Mouse (Mus musculus): ENCODE data around the gene Tbl1xr1. TPM values are rescaled to one million over a fixed set of nuclear protein-coding genes. Genes with fewer than 3 reads are reported as not detected.

The Tbl1xr1 gene
- 10 to 100 TPM; 67.1 to 69.4 TPM for total RNA-seq (2021)
- long read RNA-seq, experiment 1, full-length matches to known transcripts, result 9 of 19 reads
- long read RNA-seq, experiment 1, partial matches to known transcripts, result 1 of 19 reads
- long read RNA-seq, experiment 1, other reads (novel, unspliced or antisense), result 9 of 19 reads
- long read RNA-seq, experiment 2, full-length matches to known transcripts, result 11 of 20 reads
- long read RNA-seq, experiment 2, partial matches to known transcripts, result 2 of 20 reads
- long read RNA-seq, experiment 2, other reads (novel, unspliced or antisense), result 7 of 20 reads

DNA sequence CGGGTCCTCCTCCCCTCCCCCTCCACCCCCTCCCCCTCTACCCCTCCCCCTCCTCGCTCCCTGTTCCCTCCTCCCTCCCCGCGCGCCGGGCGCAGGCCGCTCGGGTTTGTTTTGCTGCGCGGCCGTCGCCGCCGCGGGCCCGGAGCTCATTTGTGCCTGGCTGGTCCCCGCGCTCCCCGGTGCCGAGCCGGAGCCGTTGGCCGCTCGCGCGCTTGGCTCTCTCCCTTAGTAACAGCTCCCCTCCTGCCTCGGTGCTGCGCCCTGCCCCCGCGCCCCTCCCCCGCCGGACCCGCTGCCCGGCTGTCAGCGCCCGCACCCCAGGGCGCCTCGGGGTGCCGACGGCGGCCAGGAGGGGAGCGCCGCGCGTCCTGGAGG is at the start of gene Tbl1xr1:
Tbl1xr1 (plus strand) TSS at position 92 of the 375 bp plus-strand sequence.
- peak; percentile 93 to 95 for DNase-seq (ENCODE audit: low spot score in 2 of 2)

DNA sequence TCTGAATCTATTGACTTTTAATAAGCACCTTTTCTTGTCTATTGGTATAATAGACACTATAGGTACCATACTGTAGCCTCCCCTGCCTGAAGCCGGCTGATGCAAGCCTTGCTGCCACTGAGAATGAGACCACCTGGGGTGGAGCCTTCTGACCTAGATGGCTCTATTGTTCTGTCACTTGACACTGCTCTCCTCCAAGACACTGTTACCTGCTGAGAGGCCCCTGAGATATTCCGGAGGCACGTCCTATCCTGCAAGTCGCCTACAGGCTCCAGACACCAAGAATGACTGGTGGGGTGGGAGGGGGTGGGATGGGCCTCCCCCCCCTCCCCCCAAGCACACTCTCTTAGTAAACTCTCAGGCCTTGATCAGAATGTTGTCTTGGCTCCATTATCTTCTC is 38.4 kb upstream of the Tbl1xr1 start:
- DNase-seq (ENCODE audit: low spot score in 2 of 2), result no peak

DNA sequence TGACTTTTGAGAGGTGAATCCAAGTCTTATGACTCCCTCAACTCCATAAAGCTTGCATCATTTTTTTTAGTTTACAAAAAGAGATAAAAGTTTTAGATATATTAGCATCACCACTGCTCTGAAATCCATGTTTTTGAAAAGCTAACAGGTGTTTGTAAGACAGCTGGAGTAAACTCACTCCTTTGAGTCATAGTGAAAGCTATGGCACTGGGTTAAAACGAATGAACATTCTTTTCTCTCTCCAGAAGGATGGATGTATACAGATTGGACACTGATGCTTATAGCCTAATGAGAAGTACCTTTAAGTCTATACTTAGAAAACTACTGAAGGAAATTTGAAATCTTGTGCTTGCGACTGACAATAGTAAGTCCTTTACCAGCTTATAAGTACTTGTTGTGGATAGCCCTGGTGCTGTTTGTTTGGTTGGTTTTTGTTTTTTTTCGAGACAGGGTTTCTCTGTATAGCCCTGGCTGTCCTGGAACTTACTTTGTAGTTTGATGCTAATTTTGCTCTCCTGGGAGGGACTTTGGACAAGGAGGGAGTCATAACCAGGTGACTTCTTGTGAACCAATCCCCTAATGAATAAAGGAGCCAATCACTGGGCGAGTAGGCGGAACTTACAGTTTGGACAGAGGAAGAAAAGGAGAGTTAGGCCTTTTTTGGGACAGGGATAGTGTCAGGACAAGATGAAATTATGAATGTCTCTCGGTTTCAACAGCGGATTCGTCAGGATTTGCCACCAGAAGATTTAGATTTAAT is 37.2 kb upstream of the Tbl1xr1 start:
- DNase-seq (ENCODE audit: low spot score in 2 of 2), result no peak

DNA sequence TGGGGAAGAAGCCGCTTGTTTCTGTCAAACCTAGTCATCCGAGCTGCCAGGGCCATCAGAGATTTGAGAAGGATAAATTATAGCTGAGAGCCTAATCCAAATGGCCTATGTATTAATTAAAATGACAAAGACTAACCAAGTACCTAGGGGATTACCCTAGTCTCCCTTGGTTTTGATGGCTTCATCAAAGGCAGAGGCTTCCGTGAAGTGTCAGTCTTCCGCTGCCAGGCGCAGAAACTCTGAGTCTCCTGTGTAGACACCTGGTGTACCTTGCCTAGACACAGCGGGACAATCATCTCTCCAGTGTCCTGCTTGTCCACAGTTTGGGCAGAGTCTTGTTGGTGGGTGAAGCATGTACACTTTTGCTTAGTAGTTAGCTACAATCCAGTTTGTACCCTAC is 35.8 kb upstream of the Tbl1xr1 start:
- DNase-seq (ENCODE audit: low spot score in 2 of 2), result no peak

DNA sequence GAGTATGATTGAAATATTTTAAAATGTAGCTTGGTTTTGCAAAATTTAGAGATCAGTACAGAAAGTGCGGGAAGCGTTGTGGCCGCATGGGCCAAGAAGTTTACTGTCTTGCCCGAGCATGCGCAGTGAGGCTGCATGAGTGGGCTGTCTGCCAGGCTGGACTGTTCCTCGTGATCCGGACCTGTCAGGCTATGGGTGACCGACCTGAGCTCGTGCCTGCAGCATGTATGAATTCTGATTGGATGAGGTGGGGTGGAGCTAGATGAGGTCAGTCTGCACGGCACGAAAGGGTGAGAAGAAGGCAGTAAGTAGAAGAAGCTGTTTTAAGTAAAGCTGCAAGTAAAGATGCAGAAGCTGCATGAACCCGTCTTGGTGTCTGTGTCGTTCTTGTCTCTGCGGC is 29.2 kb upstream of the Tbl1xr1 start:
- DNase-seq (ENCODE audit: low spot score in 2 of 2), result no peak

DNA sequence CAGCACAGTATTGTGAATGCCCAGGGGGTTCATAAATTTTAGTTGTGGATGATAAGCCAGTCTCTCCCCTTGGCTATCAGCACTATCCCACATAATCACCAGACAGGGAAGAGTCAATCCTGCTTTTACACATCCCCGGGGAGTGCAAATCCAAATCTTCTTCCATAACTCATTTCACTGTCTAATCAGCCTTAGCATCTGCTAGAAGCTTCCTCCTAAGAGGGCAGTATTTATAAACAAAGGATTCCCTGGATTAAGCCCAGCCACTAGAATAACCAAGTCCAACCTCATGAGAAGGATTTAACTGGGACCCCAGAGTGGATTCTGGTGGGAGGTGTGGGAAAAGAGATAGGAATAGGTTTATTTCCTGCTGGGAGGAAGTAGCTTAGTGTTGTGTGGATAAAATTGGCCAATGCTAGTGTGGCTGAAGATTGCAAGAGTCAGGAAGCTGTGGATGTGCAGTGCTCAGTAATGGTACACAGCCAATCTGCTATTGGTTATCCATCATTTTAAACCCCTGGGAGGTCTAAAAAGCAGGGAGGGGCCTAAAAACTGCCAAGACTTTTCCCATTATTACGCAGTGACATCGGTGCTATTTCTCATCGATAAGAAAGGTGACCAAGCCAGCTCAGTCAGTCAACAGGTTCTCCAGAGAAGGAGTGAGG is 19.7 kb upstream of the Tbl1xr1 start:
- no peak for DNase-seq (ENCODE audit: low spot score in 2 of 2)

DNA sequence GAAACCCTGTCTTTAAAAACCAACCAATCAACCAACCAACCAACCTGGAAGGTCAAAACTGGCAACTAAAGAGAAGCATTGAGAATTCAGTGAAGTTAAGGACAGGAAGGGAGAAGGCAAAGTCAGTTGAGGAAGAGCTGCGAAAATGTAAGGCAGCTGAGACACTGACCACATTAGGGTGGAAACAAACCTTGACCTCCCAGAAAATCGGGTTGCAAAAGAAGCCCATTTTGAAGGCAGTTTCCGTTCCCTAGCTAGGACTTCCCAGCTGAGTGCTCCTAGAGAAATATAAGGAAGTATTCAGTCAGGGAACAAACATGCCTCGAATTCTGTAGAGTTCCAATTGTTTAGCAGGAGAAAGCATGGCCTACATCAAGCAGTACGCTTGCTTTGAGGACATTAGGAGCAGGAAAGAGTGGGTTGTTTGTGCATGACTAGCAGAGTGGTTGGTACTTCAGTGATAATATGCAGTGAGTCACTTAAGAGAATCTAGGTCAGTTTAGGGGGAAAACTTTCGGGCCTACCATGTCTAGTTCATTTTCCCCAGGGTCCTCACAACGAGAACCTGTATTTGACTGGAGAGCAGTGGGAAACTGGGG is 18.1 kb upstream of the Tbl1xr1 start:
- no peak for DNase-seq (ENCODE audit: low spot score in 2 of 2)

DNA sequence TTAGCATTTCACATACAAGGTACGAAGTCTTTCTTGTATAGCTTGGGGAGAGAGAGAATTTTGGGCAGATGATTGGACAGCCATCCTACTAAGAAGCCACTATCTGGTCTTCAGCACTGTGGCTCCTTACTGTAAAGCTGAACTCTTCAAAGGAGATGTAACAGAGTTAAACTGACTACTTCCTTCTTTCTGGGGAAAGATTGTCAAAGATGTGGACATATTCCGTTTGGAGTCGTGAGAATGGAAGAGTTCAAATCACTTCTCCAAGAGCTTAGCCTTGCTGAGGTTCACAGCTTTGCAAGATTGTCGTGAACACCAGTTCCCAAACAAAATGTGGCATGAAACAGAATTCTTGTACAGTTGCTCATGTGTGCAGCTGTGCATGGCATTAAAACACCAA is 15.3 kb upstream of the Tbl1xr1 start:
- DNase-seq (ENCODE audit: low spot score in 2 of 2), result no peak

DNA sequence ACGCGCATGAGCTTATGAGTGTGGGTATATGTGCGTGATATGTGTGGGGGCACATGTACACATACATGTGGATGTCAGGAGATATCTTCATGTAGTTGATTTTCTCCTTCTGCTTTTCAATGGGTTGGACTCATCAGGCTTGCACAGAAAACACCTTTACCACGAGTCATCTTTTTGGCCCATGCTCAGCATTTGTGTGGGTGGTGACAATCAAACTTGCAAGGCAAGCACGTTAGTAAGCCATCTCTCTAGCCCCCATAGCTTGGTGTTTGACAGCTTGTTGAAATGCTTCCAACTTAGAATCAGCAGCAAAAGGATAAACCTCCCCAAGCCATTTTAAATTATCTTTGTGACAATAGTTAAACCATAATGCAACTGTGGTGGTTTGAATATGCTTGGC is 7.8 kb upstream of the Tbl1xr1 start:
- no peak for DNase-seq (ENCODE audit: low spot score in 2 of 2)

DNA sequence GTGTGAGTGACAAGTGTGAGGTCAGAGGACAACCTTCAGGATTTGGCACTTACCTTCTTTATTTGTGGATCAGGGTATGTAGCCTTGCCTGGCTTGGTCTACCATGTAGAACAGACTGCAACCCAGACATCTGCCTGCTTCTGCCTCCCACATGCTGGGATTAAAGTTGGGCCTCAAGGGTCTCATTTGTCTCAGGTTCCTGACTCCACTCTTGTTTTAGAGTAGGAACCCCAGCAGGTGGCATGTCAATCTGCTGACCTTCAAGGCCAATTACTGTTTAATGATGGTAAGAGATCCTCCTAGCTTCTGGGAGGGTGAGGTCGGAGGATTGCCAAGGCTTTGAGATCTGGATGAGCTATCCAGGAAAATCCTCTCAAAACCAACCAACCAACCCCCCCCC is 2.5 kb upstream of the Tbl1xr1 start:
- no peak for DNase-seq (ENCODE audit: low spot score in 2 of 2)

DNA sequence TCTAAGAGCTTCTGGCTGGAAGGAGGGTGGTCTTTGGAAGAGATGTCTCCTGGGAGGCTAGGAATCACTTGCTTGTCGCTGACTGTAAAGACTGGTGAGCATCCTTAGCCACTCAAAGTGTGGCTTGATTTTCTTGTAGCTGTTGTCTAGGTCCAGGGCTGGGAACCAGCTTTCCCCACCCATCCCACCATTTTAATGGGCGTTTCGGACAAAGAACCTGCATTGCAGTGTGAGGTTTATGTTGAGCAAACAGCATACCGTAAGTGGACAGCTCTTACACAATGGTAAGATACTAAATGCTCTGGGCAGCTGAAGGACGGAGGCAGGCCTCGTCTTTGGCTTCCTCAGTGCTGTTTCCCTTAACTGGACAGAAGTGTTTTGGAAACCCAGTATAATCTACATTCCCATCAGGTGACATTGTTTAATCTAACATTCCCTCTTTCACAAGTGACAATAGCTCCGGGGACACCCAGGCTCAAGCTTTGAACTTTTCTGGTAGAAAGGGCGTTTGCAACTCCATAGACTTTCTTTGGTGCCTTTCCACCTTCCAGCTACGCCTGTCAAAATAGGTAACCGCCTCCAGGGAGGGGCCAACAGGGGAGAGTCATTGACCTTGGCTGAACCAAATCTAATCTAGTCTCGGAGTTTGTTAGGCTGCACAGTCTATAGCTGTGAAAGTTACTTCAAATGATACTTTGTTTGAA is 1.7 kb upstream of the Tbl1xr1 start:
- no peak for DNase-seq (ENCODE audit: low spot score in 2 of 2)

DNA sequence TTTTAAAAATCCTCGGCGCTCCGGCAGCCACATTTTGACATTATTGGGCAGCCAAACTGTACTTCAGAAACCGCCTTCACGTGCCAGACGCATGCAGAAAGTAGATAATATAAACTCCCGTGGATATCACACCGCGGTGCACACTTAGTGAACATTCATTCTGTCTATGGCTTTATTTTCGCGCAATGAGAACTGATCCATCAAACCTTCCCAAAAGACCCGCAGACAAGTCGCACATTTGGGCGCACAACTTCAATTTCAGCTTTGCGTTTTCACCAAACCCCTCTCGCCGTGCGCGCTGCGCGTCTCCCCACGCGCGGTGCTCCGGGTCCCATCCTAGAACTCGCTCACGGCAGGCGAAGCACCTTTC is 950 bp upstream of the Tbl1xr1 start:
- peak in 1 of 2 experiments; percentile 20 for DNase-seq (ENCODE audit: low spot score in 2 of 2)

DNA sequence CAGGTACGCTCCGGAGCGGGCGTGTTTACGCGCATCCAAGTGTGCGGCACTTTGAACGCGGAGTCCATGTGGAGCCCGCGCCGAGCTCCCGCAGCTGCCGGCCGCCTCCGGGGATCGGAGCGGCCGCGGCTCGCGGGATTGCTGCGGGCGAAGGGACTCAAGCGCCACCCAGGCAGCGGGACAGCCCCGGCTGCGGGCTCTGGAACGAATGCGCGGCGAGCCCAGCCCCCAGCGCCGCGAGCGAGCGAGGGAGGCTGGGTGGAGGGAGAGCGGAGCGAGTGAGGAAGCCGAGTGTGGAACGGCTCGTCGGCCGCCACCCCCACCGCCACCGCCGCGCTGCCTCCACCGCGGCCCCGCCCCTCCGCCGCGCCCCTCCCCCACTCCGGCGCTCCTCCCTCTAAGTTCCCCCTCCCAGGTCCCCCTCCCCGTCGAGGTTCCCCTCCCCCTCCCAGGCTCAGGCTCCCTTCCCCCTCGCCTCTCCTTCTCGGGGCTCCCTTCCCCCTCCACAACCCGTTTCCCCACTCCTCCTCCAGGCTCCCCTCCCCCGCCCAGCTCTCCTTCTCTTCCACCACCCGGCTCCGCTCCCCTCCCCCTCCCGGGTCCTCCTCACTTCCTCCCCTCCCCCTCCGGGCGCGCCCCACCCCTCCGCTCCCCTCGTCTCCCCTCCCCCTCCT is 428 bp upstream of the Tbl1xr1 start:
- DNase-seq (ENCODE audit: low spot score in 2 of 2), result peak; percentile 87 to 90

DNA sequence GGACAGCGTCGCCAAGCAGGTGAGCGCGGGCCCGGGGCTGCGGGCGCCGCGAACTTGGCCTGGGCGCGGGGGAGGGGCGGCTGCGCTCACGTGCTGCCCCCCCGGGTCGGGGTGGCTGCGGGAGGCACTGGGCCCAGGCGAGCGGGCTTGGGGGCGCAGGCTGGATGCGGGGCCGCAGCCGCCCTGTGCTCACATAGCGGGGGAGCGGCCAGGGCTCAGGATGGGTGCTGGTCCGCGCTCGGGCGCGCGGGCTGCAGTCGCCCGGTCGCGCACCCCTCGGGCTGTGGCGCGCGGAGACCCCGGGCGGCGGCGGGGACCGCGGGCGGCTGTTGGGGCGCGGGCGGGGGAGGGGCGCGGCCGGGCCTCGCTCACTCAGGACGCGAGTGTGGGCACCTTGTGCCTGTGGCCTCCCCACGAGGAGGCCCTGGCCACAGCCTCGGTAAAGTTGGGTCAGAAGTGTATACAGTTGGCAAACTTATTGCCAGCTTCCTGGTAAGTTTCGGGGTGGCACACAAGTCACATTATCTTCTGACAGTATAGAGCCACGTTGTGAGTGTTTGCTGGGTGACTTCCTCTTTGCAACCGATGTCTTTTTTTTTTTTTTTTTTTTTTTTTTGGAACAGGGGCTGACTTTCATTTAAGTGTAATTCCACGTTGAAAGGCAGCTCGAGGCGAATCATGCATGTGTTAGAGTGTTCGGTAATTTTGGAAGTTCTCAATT is 644 bp downstream of the Tbl1xr1 start:
- peak in 1 of 2 experiments; percentile 67 for DNase-seq (ENCODE audit: low spot score in 2 of 2)

DNA sequence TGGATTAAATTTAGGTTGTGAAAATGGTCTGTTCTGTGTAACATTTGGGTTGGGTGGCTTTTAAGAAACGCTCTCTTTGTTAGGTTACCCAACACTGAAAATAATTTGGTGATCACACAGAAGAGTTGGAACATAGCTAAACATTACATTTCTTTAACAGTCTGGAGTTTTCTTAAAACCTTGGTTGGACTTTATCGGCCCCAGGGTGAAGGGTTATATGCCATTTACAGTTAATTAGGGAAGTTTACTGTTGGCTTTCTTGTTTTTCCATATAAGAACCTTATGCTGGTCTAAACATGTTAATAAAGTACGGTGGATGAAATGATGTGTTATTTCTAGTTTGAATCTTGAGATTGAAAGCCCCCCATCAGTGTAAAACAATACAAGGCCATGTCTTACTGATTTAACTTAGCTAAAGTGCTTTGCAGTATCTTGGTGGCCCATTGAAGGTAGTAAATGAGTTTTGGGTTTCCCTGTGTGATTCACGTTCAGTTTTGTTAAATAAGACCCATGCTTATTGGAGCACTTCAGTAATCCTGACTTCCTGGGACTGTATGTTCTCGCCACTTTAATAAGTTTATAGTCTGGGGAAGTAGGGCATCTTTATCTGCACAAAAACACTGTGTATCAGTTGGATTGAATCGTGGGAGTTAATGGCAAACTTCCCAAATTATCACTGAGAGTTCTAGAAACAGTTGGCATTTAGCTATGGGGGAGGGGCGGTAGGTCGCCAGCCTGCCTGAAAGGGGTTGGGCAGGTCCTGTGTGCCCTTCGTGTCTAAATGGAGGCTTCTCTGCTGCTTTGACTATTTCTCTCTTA is 1.4 kb downstream of the Tbl1xr1 start:
- peak in 1 of 2 experiments; percentile 19 for DNase-seq (ENCODE audit: low spot score in 2 of 2)

DNA sequence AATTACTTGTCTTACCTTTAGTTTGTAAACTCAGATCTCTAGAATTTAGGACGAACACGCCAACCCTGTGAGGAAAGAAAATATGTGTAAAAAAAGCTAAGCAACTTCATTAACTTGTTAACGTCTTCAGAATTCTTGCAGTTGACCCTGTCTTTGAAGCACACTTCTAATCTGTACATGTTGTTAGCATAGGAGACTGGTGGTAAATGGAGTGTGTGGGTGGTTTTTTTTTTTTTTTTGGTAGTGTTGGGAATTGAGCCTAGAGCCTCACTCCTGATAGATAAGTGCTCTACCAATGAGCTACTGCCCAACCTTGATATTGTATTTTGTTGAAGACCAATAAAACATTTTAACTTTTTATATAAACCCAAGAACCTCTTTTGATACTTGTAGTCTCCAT is 2.1 kb downstream of the Tbl1xr1 start:
- no peak for DNase-seq (ENCODE audit: low spot score in 2 of 2)

DNA sequence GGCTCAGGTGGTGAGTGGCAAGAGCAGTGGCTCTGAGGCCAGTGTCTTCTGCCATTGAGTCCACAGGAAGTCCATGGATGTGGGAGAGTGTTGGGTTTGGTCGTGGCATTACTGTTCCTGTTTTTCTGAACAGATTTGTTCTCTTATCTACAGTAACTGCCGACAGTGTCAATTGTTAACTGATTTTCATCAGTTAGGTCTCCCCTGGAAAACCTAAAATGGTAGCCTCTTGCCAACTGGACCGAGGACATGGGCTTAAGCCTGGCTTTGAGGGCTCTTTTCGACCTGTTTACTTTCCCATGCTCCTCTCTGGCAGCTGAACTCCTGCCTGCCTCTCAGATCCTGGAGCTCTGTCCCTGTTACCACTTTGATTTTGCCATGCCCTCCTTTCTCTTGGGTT is 5.4 kb downstream of the Tbl1xr1 start:
- no peak for DNase-seq (ENCODE audit: low spot score in 2 of 2)

DNA sequence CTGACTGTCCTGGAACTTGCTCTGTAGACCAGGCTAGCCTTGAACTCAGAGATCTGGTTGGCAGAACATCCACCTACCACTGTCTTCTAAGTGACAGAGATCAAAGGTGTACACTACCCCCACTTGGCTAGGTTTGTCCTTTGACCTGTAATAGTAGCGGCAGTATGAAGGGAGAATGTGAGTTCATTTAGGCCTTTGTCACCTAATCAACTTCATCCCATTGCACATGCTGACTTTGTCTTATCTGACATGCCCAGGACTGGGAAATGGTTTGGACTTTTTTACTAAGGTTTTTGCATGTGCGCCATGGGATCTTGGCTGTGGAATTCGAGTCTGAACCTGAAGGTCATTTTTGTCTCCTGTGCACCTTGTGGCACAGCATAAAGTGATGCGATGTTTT is 6.4 kb downstream of the Tbl1xr1 start:
- DNase-seq (ENCODE audit: low spot score in 2 of 2), result no peak

All from gastrocnemius, postnatal 4 days (tissue).